Mouse (Mus musculus) left cerebral cortex, postnatal 25 days (tissue): ENCODE measurements around the gene Rps6ka3. TPM values are rescaled to one million over a fixed set of nuclear protein-coding genes. Genes with fewer than 3 reads are reported as not detected.
A peak's percentile ranks its signal among the peaks of the same experiment; 100 is the strongest.

Source experiments
- DNase-seq, 2 experiments: peaks; one replicate each; pipeline ENCODE4 v3.0.0; 2022; ENCODE audit warnings: low spot score in 2 of 2, mixed read lengths in 1 of 2
- intact Hi-C: fragments of 180-260 bp; cut with DNase I; formaldehyde crosslinking; loops from one replicate; pipeline ENCODE4 v1.15.1; 2025
- total RNA-seq, 2 experiments: library from RNA; stranded (reverse); gene quantifications; 2 replicates each; pipeline ENCODE4 v1.2.3; 2021

Gene Rps6ka3
- total RNA-seq, 2 experiments from 2014 or later: 54.8 to 63.5 TPM

- intact Hi-C loops: no loop called here
- DNase-seq: no peak
These were observed 92.5 kb downstream of the Rps6ka3 start for GRCm38 (mm10) chrX:159302349-159303311.

- intact Hi-C loops: no loop called here
- DNase-seq: peak in 1 of 2 experiments; percentile 45
These were observed 105.2 kb downstream of the Rps6ka3 start for GRCm38 (mm10) chrX:159315293-159315692.

GRCm38 (mm10) chrX:159321342-159321741, 111.2 kb downstream of the Rps6ka3 start:
- peak; percentile 57 to 72 for DNase-seq
- intact Hi-C loops: no loop called here

- intact Hi-C loops: no loop called here
- DNase-seq: no peak
These were observed 154.4 kb downstream of the Rps6ka3 start for GRCm38 (mm10) chrX:159364506-159364905.

GRCm38 (mm10) chrX:159371831-159372752, 162.0 kb downstream of the Rps6ka3 start, which contains the start of gene Eif1ax:
TSS of gene Eif1ax (plus strand) at chrX:159372178.
- peak; percentile 50 to 55 for DNase-seq
- intact Hi-C loops: no loop called here

GRCm38 (mm10) chrX:159372753-159373144, 162.6 kb downstream of the Rps6ka3 start:
- no peak for DNase-seq
- intact Hi-C loops: no loop called here

GRCm38 (mm10) chrX:159387105-159387504, 177.0 kb downstream of the Rps6ka3 start:
- intact Hi-C loops: no loop called here
- no peak for DNase-seq

- DNase-seq: no peak
- intact Hi-C loops: no loop called here
These were observed 178.8 kb downstream of the Rps6ka3 start for GRCm38 (mm10) chrX:159388953-159389352.

- no peak for DNase-seq
- intact Hi-C loops: no loop called here
These were observed 180.3 kb downstream of the Rps6ka3 start for GRCm38 (mm10) chrX:159390347-159390962.

GRCm38 (mm10) chrX:159391239-159391638, 181.1 kb downstream of the Rps6ka3 start:
- intact Hi-C loops: no loop called here
- DNase-seq: no peak

GRCm38 (mm10) chrX:159409253-159409652, 199.1 kb downstream of the Rps6ka3 start:
- DNase-seq: peak in 1 of 2 experiments; percentile 24
- intact Hi-C loops: no loop called here

- peak; percentile 67 to 70 for DNase-seq
- intact Hi-C loops: no loop called here
These were observed 204.2 kb downstream of the Rps6ka3 start, which contains the start of gene Map7d2 for GRCm38 (mm10) chrX:159414130-159414828. TSS of gene Map7d2 (plus strand) at chrX:159414572.

- peak; percentile 11 to 19 for DNase-seq
- intact Hi-C loops: no loop called here
These were observed 204.9 kb downstream of the Rps6ka3 start for GRCm38 (mm10) chrX:159414829-159415673.

Other genes with a start within 250 kb of the Rps6ka3 start
- gene Eif1ax, start 161.9 kb downstream of the Rps6ka3 start, total RNA-seq: 100 to 1,000 TPM; 131 to 138 TPM
- 100 to 1,000 TPM in 1 of 2 experiments, 10 to 100 TPM in 1; 90.5 to 111 TPM for gene Map7d2, start 204.3 kb downstream of the Rps6ka3 start, total RNA-seq